Mouse (Mus musculus) lung, postnatal 0 days (tissue): ENCODE measurements around the gene Fto.

Experiments
- CTCF ChIP-seq: IDR thresholded peaks from 2 replicates; pipeline ENCODE4 v1.5.1; 2016; ENCODE audit warnings: antibody characterized with exemption, mild to moderate bottlenecking
- EP300 ChIP-seq: IDR thresholded peaks from 2 replicates; pipeline ENCODE4 v1.6.1; 2016; ENCODE audit warnings: antibody characterized with exemption, mild to moderate bottlenecking, control low read depth

DNA sequence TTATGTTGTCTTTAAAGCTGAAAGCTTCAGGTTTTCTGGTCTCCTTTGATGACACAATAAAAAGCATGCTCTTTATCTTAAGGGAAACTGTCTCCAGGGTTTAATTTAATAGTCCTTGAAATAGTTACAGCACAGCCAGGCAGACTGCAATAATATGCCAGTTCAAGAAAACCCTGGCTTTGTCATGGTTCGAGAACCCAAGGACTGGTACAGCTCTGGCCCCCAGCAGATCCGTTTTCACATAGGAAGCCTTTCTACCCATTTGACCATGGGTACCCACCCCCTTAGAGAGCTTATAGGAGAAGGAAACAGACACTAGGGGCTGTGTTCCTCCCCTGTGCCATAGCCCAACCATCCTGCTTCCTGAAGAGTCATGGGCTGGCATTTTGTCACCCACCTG, 332.2 kb downstream of the Fto start:
- no peak for TF ChIP-seq CTCF
- no peak for TF ChIP-seq EP300
